In genomic region chr7:3166270-3166669, GRCm38 (mm10) we compare ENCODE assay signal across 15 mouse cellular contexts.
"Had no signal": no experiment of that assay in that cellular context is flagged by ENCODE, and none has a peak within 500 bp of the region (broad histone marks: within the 10 kb centered on the region; RNA-seq: fewer than 3 reads in every experiment).

No protein-coding gene starts in this region.

- H3K9me3 ChIP-seq: neural tube, embryonic 15.5 days; stomach, embryonic 15.5 days had no signal

- H3K4me3 ChIP-seq: midbrain, embryonic 10.5 days; midbrain, embryonic 12.5 days; myocyte; neural tube, embryonic 13.5 days; neural tube, embryonic 15.5 days; stomach, embryonic 15.5 days had no signal

- H3K4me1 ChIP-seq: midbrain, embryonic 10.5 days; midbrain, embryonic 12.5 days; neural tube, embryonic 13.5 days; neural tube, embryonic 15.5 days; stomach, embryonic 15.5 days had no signal

- H3K36me3 ChIP-seq: midbrain, embryonic 10.5 days; midbrain, embryonic 12.5 days; neural tube, embryonic 13.5 days; neural tube, embryonic 15.5 days; stomach, embryonic 15.5 days had no signal

- H3K27me3 ChIP-seq: midbrain, embryonic 12.5 days; neural tube, embryonic 13.5 days; neural tube, embryonic 15.5 days; stomach, embryonic 15.5 days had no signal

- DNase-seq: lung, adult 18-20 months; lung, embryonic 14.5 days; lung, postnatal 10 days; lung, postnatal 4 days; midbrain, embryonic 14.5 days; retina, postnatal 1 day; right cerebral cortex, postnatal 14 days; thymus, adult 2 months; thymus, postnatal 36 days had no signal
